Mouse (Mus musculus) cerebellum, postnatal 14 days (tissue): ENCODE measurements around the gene Sumf1.
A peak's percentile ranks its signal among the peaks of the same experiment; 100 is the strongest.

ENCODE experiments used
- DNase-seq, 2 experiments: peaks; one replicate each; pipeline ENCODE4 v3.0.0; 2021; ENCODE audit warnings: mixed read lengths in 2 of 2

The Sumf1 gene

DNA sequence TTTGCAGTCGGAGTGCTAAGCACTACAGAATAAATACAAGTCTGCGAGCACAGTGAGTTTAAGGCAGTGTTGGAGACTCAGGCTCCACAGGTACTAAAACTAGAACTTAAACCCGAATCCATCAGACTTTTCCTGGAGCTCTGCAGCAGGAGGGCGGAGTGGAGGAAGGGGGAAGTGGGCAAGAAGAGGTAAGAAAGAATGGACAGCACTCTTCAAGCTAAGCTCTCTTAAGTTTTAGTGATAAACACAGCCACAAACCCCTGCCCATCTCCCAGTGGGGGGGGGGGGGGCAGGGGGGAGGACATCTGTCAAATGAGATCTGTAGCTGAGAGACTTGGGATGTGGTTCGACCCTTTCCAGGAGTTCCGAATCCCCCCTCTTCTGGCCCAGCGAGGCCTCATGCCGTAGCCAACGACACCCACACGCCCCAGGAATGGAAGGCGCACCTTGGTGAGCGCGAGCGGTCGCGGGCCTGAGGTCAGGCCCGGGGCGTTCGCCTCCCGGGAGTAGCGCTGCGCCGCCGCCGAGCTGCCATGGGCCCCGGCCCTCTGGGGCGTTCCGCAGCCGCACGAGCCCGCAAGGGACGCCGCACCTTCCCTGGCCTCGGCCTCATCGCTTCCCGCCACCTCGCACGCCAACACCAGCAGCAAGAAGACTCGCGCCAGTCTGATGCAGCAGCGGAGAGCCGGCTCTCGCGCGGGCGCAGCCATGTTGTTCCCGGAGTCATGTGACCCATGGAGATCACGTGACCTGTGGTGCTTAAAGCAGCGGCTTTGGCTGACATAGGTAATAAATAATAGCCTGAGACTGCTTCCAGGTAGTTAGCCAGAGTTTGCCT is at the start of gene Sumf1:
Gene Sumf1 (minus strand): TSS at position 736 of the 838 bp plus-strand sequence.
- DNase-seq = peak; percentile 94 to 96

- DNase-seq = no peak
Observed at GRCm38 (mm10) chr6:108234536-108234935, 49.2 kb upstream of the Sumf1 start.

DNA sequence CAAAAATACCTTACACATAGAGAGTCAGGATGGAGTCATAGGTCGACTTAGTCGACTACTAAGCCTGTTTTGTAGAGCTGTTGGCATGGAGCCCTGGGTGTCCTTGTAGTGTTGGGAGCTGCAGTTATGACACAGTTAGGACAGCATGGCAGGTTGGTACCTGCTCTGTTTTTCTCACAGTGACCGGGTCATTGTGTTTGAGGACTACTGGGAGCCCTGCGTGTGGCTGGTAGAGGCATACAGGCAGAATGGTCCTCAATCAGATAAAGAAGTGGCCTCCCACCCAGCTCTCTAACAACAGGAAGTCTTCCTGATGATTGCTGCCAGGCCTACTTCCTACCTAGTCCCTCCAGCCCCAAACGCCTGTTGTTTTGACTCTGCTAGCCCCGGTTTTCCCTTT is 47.7 kb upstream of the Sumf1 start:
- peak in 1 of 2 experiments; percentile 15 for DNase-seq

- DNase-seq = no peak
Observed at GRCm38 (mm10) chr6:108231892-108232710, 46.7 kb upstream of the Sumf1 start.

DNA sequence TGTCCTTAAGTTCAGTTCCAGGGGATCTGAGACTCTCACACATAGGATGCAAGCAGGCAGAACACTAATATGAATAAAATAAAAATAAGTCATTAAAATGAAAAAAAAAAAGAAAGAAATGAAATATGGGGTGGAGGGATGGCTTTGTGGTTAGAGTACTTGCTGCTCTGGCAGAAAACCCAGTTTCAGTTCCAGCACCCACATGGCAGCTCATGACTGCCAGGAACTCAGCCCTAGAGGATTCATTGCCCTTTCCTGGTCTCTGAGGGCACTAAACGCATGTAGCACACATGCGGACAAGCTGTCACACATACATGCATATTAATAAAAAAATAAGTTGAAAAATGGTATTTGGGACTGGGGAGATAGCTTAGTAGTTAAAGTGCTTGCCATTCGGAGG is 45.2 kb upstream of the Sumf1 start:
- no peak for DNase-seq

DNA sequence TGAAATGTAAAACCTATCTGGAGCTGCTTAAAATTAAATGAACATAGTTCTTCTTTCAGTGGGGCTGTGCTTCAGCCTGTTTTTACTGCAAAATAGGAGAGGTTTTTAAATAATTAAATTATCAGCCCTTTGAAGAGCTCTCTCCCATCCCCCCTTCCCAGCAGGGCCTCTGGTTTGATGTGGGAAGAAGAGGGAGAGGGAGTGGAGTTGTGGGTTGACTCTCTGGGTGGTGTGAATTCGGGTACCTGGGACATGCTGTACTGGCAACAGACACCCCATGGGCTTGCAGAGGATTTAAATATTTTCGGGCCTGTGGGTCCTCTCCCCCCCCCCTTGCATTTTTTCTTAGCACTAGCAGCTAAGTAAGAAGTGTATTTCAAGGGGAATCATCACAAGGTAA is 43.2 kb upstream of the Sumf1 start:
- DNase-seq = no peak

- DNase-seq = no peak
Observed at GRCm38 (mm10) chr6:108228048-108228447, 42.7 kb upstream of the Sumf1 start.

- DNase-seq = no peak
Observed at GRCm38 (mm10) chr6:108227461-108227860, 42.1 kb upstream of the Sumf1 start.

DNA sequence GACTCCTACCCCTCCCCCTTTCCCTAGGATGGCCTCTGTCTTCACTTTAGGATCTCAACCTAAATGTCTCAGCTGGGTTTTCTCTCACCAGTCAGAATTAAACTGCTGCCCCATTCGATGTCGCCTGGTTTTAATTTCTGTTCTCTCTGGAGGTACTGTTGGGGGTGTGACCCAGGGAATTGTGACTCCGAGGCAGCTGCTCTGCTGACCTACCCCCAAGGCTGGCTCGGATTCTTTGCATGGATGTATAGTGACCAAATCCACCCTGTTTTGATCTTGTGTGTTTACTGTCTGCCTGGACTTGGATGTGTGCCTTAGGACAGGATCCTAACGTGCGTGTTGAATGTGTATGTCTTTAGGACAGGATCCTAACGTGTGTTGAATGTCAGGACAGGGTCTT is 40.8 kb upstream of the Sumf1 start:
- no peak for DNase-seq

DNA sequence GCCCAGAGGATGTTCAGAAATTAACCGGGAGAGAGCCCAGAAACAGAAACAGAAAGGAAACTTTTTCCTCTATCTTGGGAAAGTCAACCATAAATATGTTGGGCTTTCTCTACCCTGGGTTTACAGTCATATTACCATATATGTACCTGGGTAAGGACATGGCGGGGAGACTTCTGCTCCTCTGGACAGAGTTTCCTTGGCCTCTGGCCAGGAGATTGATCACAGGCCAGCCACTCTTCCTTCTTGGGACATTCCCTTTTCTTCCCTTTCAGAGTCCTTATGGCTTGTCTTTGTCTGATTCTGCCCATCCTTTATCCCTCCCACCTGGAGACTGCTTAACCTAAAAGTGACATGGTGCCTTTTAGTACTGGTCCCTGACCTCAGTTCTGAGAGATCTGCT is 39.6 kb upstream of the Sumf1 start:
- no peak for DNase-seq

DNA sequence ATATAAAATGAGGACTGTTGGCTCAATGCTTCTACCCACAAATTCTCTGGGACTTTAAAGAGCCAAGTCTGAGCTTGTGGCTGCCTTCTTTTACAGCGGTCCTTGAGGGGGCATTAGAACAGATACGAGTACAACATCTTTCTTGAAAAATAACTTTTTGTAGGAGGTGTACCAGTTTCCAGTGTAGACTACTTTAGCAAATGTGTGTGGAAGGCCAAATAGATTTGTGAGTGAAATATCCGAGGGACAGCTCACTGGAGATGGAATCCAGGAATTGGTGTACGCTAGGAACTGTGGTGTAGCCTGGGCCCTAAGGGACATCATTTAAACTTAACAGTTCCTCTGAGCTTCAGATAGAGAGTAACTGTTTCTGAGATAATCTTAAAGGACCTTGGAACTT is 39.0 kb upstream of the Sumf1 start:
- DNase-seq = no peak

DNA sequence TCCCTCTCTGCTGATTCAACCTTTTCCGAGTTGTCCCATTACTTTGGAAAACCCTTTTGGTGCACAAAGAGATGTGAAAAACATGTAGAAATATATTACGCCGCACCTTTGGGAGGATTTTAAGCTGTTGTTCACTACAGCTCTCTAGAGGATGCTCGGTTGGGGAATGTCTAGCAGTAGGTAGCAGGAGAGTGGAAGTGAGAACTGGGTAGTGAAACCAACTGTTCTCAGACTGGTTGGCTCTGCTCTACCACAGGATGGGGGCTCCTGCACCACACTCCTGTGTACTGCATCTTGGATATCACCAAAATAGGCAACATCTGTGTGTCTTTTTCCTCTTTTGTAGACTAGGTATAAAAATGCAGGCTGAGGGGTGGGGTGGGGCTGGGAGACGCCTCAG is 37.5 kb upstream of the Sumf1 start:
- DNase-seq = no peak

- DNase-seq = no peak
Observed at GRCm38 (mm10) chr6:108222435-108222834, 37.1 kb upstream of the Sumf1 start.

GRCm38 (mm10) chr6:108217987-108218386 is 32.6 kb upstream of the Sumf1 start:
- no peak for DNase-seq

DNA sequence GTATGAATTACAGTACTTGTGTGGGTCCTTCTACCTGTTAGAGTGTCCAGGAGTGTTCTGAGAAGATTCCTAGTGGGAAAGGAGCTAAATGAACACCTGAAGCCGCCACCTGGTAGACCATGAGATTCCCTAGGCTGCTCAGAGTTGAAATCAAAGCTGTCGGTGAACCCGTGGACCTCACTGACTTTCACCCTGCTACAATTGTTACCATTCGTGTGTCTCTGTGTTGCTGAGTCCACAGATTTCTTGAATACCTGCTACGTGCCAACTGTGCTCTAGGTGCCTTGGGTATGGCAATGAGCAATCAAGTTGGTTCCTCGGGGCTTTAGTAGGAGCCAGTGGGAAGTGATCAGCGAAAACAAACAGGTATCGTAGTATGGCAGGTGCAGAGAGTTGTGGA is 31.4 kb upstream of the Sumf1 start:
- DNase-seq = no peak

DNA sequence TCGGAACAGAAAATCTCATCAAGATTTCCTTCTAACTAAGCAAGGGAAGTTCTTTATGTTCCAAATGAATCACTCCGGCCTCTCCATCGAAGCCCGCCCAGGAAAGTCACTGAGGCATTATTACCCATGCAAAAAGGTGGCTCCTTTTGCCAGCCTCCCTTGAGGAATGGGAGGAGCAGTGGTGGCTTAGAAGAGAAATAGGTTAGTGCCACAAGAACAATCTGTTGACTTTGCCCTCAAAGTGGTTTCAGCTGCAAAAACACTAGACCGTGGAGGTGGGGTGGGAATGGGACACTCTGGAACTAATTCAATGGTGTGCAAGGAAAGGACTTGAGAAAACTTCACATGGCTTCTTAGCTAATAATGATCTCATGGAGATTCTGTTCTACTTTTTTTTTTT is 30.7 kb upstream of the Sumf1 start:
- DNase-seq = no peak

GRCm38 (mm10) chr6:108214294-108214925 is 29.0 kb upstream of the Sumf1 start:
- no peak for DNase-seq

- DNase-seq = peak; percentile 32 to 35
Observed at GRCm38 (mm10) chr6:108213481-108214293, 28.3 kb upstream of the Sumf1 start.

DNA sequence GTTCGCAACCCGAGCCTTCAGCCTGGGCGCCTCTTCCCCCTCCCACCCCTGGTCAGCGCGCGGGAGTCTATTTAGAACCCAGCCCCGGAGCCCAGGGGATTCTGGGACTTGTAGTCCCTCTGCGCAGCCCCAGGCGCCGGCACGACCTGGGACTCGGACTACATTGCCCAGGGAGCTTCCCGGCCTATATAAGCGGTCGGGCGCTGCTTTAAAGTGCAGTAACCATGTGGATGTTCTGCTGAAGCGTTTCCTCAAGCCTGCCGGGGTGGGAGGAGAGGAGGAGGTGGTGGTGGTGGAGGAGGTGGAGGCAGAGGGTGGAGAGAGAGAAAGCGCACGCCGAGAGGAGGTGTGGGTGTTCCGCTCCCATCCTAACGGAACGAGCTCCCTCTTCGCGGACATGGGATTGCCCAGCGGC is 27.5 kb upstream of the Sumf1 start, which contains the start of gene Itpr1:
Gene Itpr1 (plus strand): TSS at position 216 of the 415 bp plus-strand sequence.
- DNase-seq = peak; percentile 96 to 98

GRCm38 (mm10) chr6:108211896-108212880 is 26.8 kb upstream of the Sumf1 start:
- DNase-seq = peak; percentile 24 to 26

GRCm38 (mm10) chr6:108206914-108207566 is 21.7 kb upstream of the Sumf1 start:
- no peak for DNase-seq
